Mouse (Mus musculus): ENCODE data around the gene Fibp. TPM values are rescaled to one million over a fixed set of nuclear protein-coding genes. Genes with fewer than 3 reads are reported as not detected.
"Not testable (repeated sequence)": the region's sequence is repeated elsewhere in the genome, so short reads cannot be mapped to it uniquely, and the experiment has no call there.

Gene Fibp
- polyA plus RNA-seq, 1 experiment = 143 TPM

DNA sequence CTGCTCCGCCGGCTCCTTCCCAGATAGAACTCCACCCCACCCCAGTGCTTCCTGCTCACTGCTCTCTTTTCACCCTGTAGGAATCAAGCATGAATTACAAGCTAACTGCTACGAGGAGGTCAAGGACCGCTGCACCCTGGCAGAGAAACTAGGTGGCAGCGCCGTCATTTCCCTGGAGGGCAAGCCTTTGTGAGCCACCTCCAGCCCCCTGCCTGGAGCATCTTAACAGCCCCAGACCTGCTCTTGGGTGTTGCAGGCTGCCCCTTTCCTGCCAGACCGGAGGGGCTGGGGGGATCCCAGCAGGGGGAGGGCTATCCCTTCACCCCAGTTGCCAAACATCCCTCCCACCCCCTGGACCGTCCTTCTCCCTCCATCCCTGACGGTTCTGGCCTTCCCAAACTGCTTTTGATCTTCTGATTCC is 32.9 kb downstream of the Fibp start:
- WGBS = 49% methylated on average over 9 of the region's 9 CpGs
- H3K4me3 ChIP-seq (ENCODE audit: low read depth, low read length); H3K27me3 ChIP-seq (ENCODE audit: control insufficient read depth, insufficient read depth, low read length); H3K4me1 ChIP-seq (ENCODE audit: control insufficient read depth, insufficient read depth, insufficient read length, low read length); H3K27ac ChIP-seq (ENCODE audit: insufficient read depth, low read depth, low read length): not testable (repeated sequence)
- H3K36me3 ChIP-seq (ENCODE audit: control insufficient read depth, insufficient read depth, low read length) = peaks cover 41% of the 10 kb centered on the region
- TF ChIP-seq CTCF (IDR thresholded peaks at IDR 0.05; ENCODE audit: extremely low read depth, insufficient read length, insufficient replicate concordance, low read depth, low read length) = peak; percentile 23; the same call in 1 of the 2 replicates

- 46% methylated on average over 3 of the region's 3 CpGs for WGBS
- TF ChIP-seq CTCF (IDR thresholded peaks at IDR 0.05; ENCODE audit: extremely low read depth, insufficient read length, insufficient replicate concordance, low read depth, low read length) = no peak
- no peak for TF ChIP-seq POLR2A (IDR thresholded peaks at IDR 0.05; ENCODE audit: low read depth, low read length)
- peaks cover 41% of the 10 kb centered on the region for H3K36me3 ChIP-seq (ENCODE audit: control insufficient read depth, insufficient read depth, low read length)
- H3K4me1 ChIP-seq (ENCODE audit: control insufficient read depth, insufficient read depth, insufficient read length, low read length) = peaks cover 8% of the 10 kb centered on the region; the same call in 1 of the 2 replicates
- no peaks in the 10 kb centered on the region for H3K27me3 ChIP-seq (ENCODE audit: control insufficient read depth, insufficient read depth, low read length)
- H3K4me3 ChIP-seq (ENCODE audit: low read depth, low read length) = no peak overlapping the region
- peak overlapping the region; percentile 98 for H3K27ac ChIP-seq (ENCODE audit: insufficient read depth, low read depth, low read length)
Measured at GRCm38 (mm10) chr19:5494314-5494713, 33.9 kb downstream of the Fibp start.

GRCm38 (mm10) chr19:5495353-5496051 is 35.1 kb downstream of the Fibp start:
- Histone ChIP-seq H3K27me3 (ENCODE audit: control insufficient read depth, insufficient read depth, low read length) (no peaks in the 10 kb centered on the region), H3K4me3 (ENCODE audit: low read depth, low read length) (no peak overlapping the region), H3K36me3 (ENCODE audit: control insufficient read depth, insufficient read depth, low read length) (peaks cover 41% of the 10 kb centered on the region), H3K27ac (ENCODE audit: insufficient read depth, low read depth, low read length) (no peak overlapping the region), H3K4me1 (ENCODE audit: control insufficient read depth, insufficient read depth, insufficient read length, low read length) (peaks cover 10% of the 10 kb centered on the region; the same call in 1 of the 2 replicates)
- 78% methylated on average over 12 of the region's 12 CpGs for WGBS
- TF ChIP-seq CTCF (IDR thresholded peaks at IDR 0.05; ENCODE audit: extremely low read depth, insufficient read length, insufficient replicate concordance, low read depth, low read length) = no peak
- TF ChIP-seq POLR2A (IDR thresholded peaks at IDR 0.05; ENCODE audit: low read depth, low read length) = no peak

DNA sequence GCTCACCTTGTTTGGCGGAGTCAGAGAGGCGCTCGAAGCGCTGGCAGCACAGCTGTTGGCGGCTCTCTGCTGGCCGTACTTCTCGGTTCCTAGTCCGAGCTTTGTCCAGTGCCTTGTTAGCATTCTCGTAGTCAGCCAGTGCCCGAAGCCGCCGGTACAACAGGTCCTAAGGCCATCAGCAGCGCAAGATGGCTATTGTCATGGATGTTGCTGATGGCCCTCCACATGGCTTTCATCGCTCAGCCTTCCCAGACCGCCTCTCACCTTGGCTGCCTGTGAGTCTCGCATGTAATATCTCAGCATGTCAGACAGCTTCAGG is 35.6 kb downstream of the Fibp start:
- Histone ChIP-seq H3K36me3 (ENCODE audit: control insufficient read depth, insufficient read depth, low read length) (peaks cover 41% of the 10 kb centered on the region), H3K4me3 (ENCODE audit: low read depth, low read length) (no peak overlapping the region), H3K4me1 (ENCODE audit: control insufficient read depth, insufficient read depth, insufficient read length, low read length) (peaks cover 13% of the 10 kb centered on the region; the same call in 1 of the 2 replicates), H3K27me3 (ENCODE audit: control insufficient read depth, insufficient read depth, low read length) (no peaks in the 10 kb centered on the region), H3K27ac (ENCODE audit: insufficient read depth, low read depth, low read length) (no peak overlapping the region)
- TF ChIP-seq CTCF (IDR thresholded peaks at IDR 0.05; ENCODE audit: extremely low read depth, insufficient read length, insufficient replicate concordance, low read depth, low read length) (no peak), POLR2A (IDR thresholded peaks at IDR 0.05; ENCODE audit: low read depth, low read length) (no peak)
- WGBS = 81% methylated on average over 16 of the region's 16 CpGs

- no peaks in the 10 kb centered on the region for H3K27me3 ChIP-seq (ENCODE audit: control insufficient read depth, insufficient read depth, low read length)
- WGBS = 49% methylated on average over 2 of the region's 2 CpGs
- peaks cover 18% of the 10 kb centered on the region for H3K36me3 ChIP-seq (ENCODE audit: control insufficient read depth, insufficient read depth, low read length)
- TF ChIP-seq POLR2A (IDR thresholded peaks at IDR 0.05; ENCODE audit: low read depth, low read length) (no peak), CTCF (IDR thresholded peaks at IDR 0.05; ENCODE audit: extremely low read depth, insufficient read length, insufficient replicate concordance, low read depth, low read length) (no peak)
- peak overlapping the region; percentile 77 for H3K27ac ChIP-seq (ENCODE audit: insufficient read depth, low read depth, low read length)
- H3K4me1 ChIP-seq (ENCODE audit: control insufficient read depth, insufficient read depth, insufficient read length, low read length) = peaks cover 6% of the 10 kb centered on the region; the same call in 1 of the 2 replicates
- no peak overlapping the region for H3K4me3 ChIP-seq (ENCODE audit: low read depth, low read length)
Measured at GRCm38 (mm10) chr19:5500330-5500875, 40.0 kb downstream of the Fibp start.

GRCm38 (mm10) chr19:5503687-5504086 is 43.3 kb downstream of the Fibp start, which contains the start of gene 1700020D05Rik:
1700020D05Rik (minus strand) TSS chr19:5503787.
- no peaks in the 10 kb centered on the region for H3K27me3 ChIP-seq (ENCODE audit: control insufficient read depth, insufficient read depth, low read length)
- TF ChIP-seq CTCF (IDR thresholded peaks at IDR 0.05; ENCODE audit: extremely low read depth, insufficient read length, insufficient replicate concordance, low read depth, low read length) (no peak), POLR2A (IDR thresholded peaks at IDR 0.05; ENCODE audit: low read depth, low read length) (no peak)
- peaks cover 6% of the 10 kb centered on the region; the same call in 1 of the 2 replicates for H3K4me1 ChIP-seq (ENCODE audit: control insufficient read depth, insufficient read depth, insufficient read length, low read length)
- H3K36me3 ChIP-seq (ENCODE audit: control insufficient read depth, insufficient read depth, low read length) = no peaks in the 10 kb centered on the region
- 38% methylated on average over 17 of the region's 17 CpGs for WGBS
- H3K4me3 ChIP-seq (ENCODE audit: low read depth, low read length) = no peak within 1 kb of the TSS
- no peak within 1 kb of the TSS for H3K27ac ChIP-seq (ENCODE audit: insufficient read depth, low read depth, low read length)

Data from small intestine, adult 2 months (tissue).